Mouse (Mus musculus): Measurements from ENCODE around the gene Sbf2. TPM values are rescaled to one million over a fixed set of nuclear protein-coding genes. Genes with fewer than 3 reads are reported as not detected.

Sbf2 gene
- 16.3 and 18.9 TPM in 2 replicates for polyA plus RNA-seq (2012; rRNA removed)

DNA sequence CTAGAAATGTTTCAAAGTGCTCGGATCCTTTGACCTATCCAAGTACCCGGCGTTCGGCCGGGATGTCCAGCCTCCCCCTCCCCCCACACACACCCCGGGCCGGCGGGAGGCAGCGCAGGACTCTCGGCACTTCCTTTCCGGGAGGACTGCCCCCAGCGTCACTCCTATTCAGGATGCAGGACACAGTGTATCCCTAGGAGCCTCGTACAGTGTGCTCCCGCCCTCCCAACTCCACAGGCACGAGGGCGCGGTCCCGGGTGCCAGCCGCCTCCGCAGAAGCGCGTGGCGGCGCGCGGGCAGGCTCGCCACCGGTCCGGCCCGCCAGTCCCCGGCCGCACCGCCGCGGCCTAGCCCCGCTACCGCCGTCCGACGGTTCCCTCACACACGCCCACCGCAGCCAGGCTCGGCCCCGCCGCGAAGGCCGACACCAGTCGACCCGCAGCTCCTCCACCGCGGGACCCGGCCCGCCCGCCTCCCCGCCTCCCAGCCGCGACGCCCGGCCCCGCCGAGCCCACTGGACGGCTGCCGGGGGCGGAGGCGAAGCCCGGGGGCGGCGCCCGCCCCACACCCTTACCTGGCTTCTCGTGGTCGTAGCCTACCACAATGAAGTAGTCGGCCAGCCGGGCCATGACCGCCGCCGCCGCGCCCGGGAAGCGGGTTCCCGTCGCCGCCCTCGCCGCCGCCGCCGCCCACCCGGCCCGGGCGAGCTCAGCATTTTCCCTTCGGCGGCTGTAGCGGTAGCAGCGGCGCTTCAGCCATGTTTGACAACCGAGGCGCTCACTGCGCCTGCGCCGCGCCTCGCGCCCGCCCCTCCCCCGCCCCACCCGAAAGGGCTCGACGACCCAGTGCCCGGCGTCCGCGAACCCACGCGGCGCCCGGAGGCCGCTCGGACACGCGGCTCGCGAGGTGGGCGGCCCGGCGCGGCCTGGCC, at the start of gene Sbf2:
TSS of gene Sbf2 (minus strand) at position 790 of the 931 bp plus-strand sequence.

DNA sequence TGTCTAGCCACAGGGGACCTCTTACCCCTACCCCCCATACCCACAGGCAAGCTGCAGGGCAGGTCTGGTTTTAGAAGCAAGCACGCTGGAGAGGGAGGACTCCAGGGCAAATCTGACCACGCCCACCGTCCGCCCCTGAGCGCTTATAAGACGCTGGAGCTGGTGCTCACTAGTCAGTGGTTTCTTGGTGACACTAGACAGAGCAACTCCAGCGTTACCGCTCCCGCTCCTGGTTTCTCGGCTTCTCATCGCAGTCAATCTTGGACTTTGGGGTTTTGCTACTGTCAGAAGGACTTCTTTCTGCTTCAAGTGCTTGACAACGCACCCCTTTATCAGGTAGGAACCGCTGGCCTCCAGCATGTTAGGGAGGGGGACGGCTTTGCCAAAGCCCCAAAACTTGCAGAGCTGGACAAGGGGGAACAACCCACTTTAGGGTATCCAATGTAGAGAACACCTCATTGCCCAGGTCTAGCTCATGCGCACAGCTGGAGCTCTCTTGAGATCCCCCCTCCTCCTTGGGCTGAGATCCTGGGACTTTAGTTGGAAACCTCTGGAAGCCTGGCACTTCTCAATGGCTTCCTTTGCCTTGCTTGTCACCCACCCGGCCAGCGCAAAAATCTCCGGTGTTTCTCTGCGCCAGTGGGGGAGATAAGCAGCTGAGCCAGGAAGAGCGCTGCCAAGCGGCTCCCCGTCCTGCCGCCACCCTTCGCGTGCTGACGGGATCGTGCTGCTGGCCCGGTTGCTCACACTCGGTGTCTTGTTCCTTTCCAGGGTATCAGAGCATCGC, 13.0 kb upstream of the Sbf2 start, which contains the start of gene Adm:
TSS of gene Adm (plus strand) at position 176 of the 787 bp plus-strand sequence.

Other genes starting within 250 kb of the Sbf2 start
- gene Adm, start 12.7 kb upstream of the Sbf2 start, polyA plus RNA-seq (2012; rRNA removed) = 16.2 and 21.2 TPM in 2 replicates
- gene Ampd3, start 153.3 kb upstream of the Sbf2 start, polyA plus RNA-seq (2012; rRNA removed) = 55.6 and 66.3 TPM in 2 replicates
- gene Rnf141, start 229.5 kb upstream of the Sbf2 start, polyA plus RNA-seq (2012; rRNA removed) = 14.6 and 16.8 TPM in 2 replicates
- 10.4 and 12.3 TPM in 2 replicates for gene Lyve1, start 248.3 kb upstream of the Sbf2 start, polyA plus RNA-seq (2012; rRNA removed)